9 mouse cellular contexts compared by ENCODE assay signal in genomic region chr13:32802259-32803081, GRCm38 (mm10). TPM values are rescaled to one million over a fixed set of nuclear protein-coding genes. Genes with fewer than 3 reads are reported as not detected.
DNase-seq lines count a peak whose midpoint lies in the region; ATAC-seq and TF ChIP-seq lines count a peak whose summit lies in the region.
"Had no signal": no experiment of that assay in that cellular context is flagged by ENCODE, and none has a peak within 500 bp of the region (broad histone marks: within the 10 kb centered on the region; RNA-seq: fewer than 3 reads in every experiment).

TSS of gene D930007J09Rik (minus strand) at chr13:32802849.

- H3K4me1 ChIP-seq in G1E (ENCODE audit: insufficient read depth, low read depth, low read length) = peaks cover 30% of the 10 kb centered on the region
- peaks cover 3% of the 10 kb centered on the region; the same call in 1 of the 2 replicates for H3K4me1 ChIP-seq in brown adipose tissue, adult 24 weeks (ENCODE audit: control insufficient read depth, insufficient read depth, insufficient read length, low read length)

- no peaks in the 10 kb centered on the region for H3K9me3 ChIP-seq in G1E (replicated peaks)

- no peak for ATAC-seq in G1E (ENCODE audit: extremely low read depth, insufficient number of reproducible peaks, low FRiP score, poor library complexity, severe bottlenecking)
- peak; percentile 57 for ATAC-seq in erythroid progenitor cell, adult 5-6 weeks (replicated peaks; ENCODE audit: low FRiP score, poor library complexity, severe bottlenecking)

- peaks cover 36% of the 10 kb centered on the region for H3K36me3 ChIP-seq in G1E (replicated peaks)

- TF ChIP-seq CTCF in G1E (IDR thresholded peaks at IDR 0.05; ENCODE audit: low read depth, low read length) = no peak

- no peak within 1 kb of the TSS; the same call in 1 of the 2 replicates for H3K27ac ChIP-seq in brown adipose tissue, adult 24 weeks (replicated peaks; ENCODE audit: low read depth, low read length)

- H3K27me3 ChIP-seq in G1E (ENCODE audit: insufficient read depth, low read length) = no peaks in the 10 kb centered on the region; the same call in 1 of the 2 replicates

- H3K4me3 ChIP-seq in G1E (ENCODE audit: low read depth, low read length) = peak within 1 kb of the TSS; percentile 99
- peak within 1 kb of the TSS; percentile 75 for H3K4me3 ChIP-seq in brown adipose tissue, adult 24 weeks (ENCODE audit: insufficient read depth, low read depth, low read length)

- peak; percentile 21 for DNase-seq in G1E (ENCODE audit: low spot score)
- DNase-seq in heart, postnatal 4 days = peak; percentile 58
- DNase-seq in layer of hippocampus, postnatal 25 days (ENCODE audit: extremely low spot score in 1 of 2, low spot score in 1 of 2) = peak; percentile 39 to 54
- peak; percentile 59 for DNase-seq in lung, postnatal 10 days
- DNase-seq in retina, embryonic 14.5 days (ENCODE audit: low spot score) = peak; percentile 60
- DNase-seq in thymus, postnatal 36 days = peak; percentile 38 to 63

RNA-seq across cellular contexts. Expression of gene D930007J09Rik, which starts in this region (rescaled TPM):
- total RNA-seq in G1E (2014; fragmentation: Nextera tagmentation) (not detected in 2 replicates), G1E (2017) (not detected in 2 replicates)
- polyA plus RNA-seq in G1E (2012) = not detected in 2 replicates
- polyA plus RNA-seq in brown adipose tissue, adult 24 weeks (2012; ENCODE audit: insufficient read depth, insufficient read length, missing spikeins) = not detected in 2 replicates
- not detected in 2 replicates for total RNA-seq in erythroid progenitor cell, adult 5-6 weeks (2015; ENCODE audit: low replicate concordance)
- total RNA-seq in erythroid progenitor cell, adult 5-6 weeks (2017; ENCODE audit: low replicate concordance) = not detected in 2 replicates
- not detected for total RNA-seq in heart, postnatal 4 days (2021)
- 1 to 10 TPM in 1 of 2 experiments, not detected in 1; 2.7 TPM for total RNA-seq in layer of hippocampus, postnatal 25 days (2021)
- total RNA-seq: hematopoietic stem cell, adult 5-6 weeks had no signal

Comparison
In these comparisons a context has a peak if more than half of its experiments do, and no peak if none do; other contexts are left out.
1. Peak in DNase-seq and H3K4me3 ChIP-seq in G1E; RNA of the gene not detected or under 1 TPM.
2. Peak in ATAC-seq in erythroid progenitor cell, adult 5-6 weeks; RNA of the gene not detected or under 1 TPM.
3. Peak in DNase-seq in heart, postnatal 4 days; RNA of the gene not detected or under 1 TPM.